Mouse (Mus musculus): Measurements from ENCODE around the gene Syp. TPM values are rescaled to one million over a fixed set of nuclear protein-coding genes. Genes with fewer than 3 reads are reported as not detected.
A peak's percentile ranks its signal among the peaks of the same experiment; 100 is the strongest.

Syp gene
- total RNA-seq, 1 experiment from 2014 or later: 41.0 TPM

GRCm38 (mm10) chrX:7662936-7663335 lies 24.7 kb downstream of the Syp start:
- no peak for DNase-seq

- DNase-seq: peak; percentile 57
Measured at GRCm38 (mm10) chrX:7664791-7665190, 26.5 kb downstream of the Syp start.

GRCm38 (mm10) chrX:7665739-7666502 lies 27.6 kb downstream of the Syp start:
- no peak for DNase-seq

- peak; percentile 76 for DNase-seq
Measured at GRCm38 (mm10) chrX:7670390-7670881, 32.2 kb downstream of the Syp start.

- DNase-seq: peak; percentile 77
Measured at GRCm38 (mm10) chrX:7670921-7671623, 32.8 kb downstream of the Syp start, which contains the start of gene Plp2. Gene Plp2, minus strand, starts transcription at chrX:7671390.

- no peak for DNase-seq
Measured at GRCm38 (mm10) chrX:7672739-7673138, 34.5 kb downstream of the Syp start.

GRCm38 (mm10) chrX:7673578-7674281 lies 35.5 kb downstream of the Syp start:
- DNase-seq: peak; percentile 60

- DNase-seq: peak; percentile 42
Measured at GRCm38 (mm10) chrX:7674284-7675000, 36.2 kb downstream of the Syp start.

- no peak for DNase-seq
Measured at GRCm38 (mm10) chrX:7675001-7675380, 36.7 kb downstream of the Syp start.

- no peak for DNase-seq
Measured at GRCm38 (mm10) chrX:7678986-7679385, 40.7 kb downstream of the Syp start.

GRCm38 (mm10) chrX:7679405-7680056 lies 41.3 kb downstream of the Syp start:
- DNase-seq: peak; percentile 94

- DNase-seq: no peak
Measured at GRCm38 (mm10) chrX:7680057-7680412, 41.8 kb downstream of the Syp start.

GRCm38 (mm10) chrX:7680864-7681263 lies 42.6 kb downstream of the Syp start, which contains the start of gene Magix:
Gene Magix, minus strand, starts transcription at chrX:7681251.
- DNase-seq: no peak

GRCm38 (mm10) chrX:7688321-7688720 lies 50.0 kb downstream of the Syp start:
- no peak for DNase-seq

GRCm38 (mm10) chrX:7690486-7690885 lies 52.2 kb downstream of the Syp start:
- DNase-seq: no peak

GRCm38 (mm10) chrX:7692862-7693261 lies 54.6 kb downstream of the Syp start:
- no peak for DNase-seq

GRCm38 (mm10) chrX:7696520-7696919 lies 58.2 kb downstream of the Syp start:
- no peak for DNase-seq

GRCm38 (mm10) chrX:7696954-7697381 lies 58.7 kb downstream of the Syp start, which contains the start of gene Gpkow:
Gene Gpkow, plus strand, starts transcription at chrX:7697131.
- peak; percentile 87 for DNase-seq

Data from adrenal gland, postnatal 14 days (tissue).